Mouse (Mus musculus) layer of hippocampus, postnatal 25 days (tissue): ENCODE measurements around the gene Sept1. TPM values are rescaled to one million over a fixed set of nuclear protein-coding genes. Genes with fewer than 3 reads are reported as not detected.
"Not testable (repeated sequence)": the region's sequence is repeated elsewhere in the genome, so short reads cannot be mapped to it uniquely, and the experiment has no call there.

ENCODE experiments used
- DNase-seq, 2 experiments: peaks; one replicate each; pipeline ENCODE4 v3.0.0; 2022; ENCODE audit warnings: mixed read lengths in 2 of 2, low spot score in 1 of 2; ENCODE audit errors: extremely low spot score in 1 of 2
- total RNA-seq, 2 experiments: library from RNA; stranded (reverse); gene quantifications; 2 replicates each; pipeline ENCODE4 v1.2.3; 2021

Gene Sept1
- total RNA-seq, 2 experiments from 2014 or later = 4.0 to 4.2 TPM

DNA sequence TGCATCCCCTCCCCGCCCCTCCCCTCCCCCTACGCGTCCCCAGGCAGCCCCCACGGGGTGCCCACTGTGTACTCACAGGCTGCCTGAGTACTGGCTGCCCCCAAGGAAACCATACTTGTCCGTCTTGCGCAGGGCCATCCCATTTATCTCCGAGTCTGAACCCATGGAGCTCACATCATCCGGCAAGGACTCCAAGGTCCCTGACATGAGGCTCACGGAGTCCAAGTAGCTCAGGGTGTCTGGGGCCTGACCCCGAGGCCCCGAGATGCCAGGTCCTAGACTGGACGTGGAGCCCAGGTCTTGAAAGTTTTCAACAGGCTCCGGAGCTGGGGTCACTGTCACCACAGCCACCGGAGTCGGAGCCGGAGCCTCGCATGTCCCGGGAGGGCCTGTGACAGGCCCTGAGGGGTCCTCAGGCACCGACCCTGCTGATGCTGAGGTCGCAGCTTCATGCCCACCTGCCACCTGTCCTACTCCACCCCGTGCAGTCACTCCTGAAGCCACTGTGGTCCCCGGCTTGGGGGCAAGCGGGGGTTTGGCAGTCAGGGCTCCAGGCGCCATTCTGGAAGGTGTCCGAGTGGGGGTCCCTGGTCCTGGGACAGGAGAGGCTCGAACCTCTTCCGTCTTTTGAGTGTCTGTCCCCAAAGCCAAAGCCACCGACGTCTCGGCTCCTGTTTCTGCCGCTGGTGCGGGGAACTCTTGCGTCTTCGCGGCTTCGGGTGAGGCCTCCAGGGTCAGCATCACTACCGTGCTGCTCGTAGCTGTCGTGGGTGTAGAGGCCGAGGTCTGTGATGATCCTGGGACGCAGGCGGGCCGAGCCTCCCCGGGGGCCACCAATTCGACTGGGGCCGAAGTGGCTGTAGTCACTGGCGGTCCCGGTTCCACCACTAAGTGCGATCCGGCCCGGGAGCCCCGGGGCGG is 25.3 kb downstream of the Sept1 start:
- no peak for DNase-seq

DNA sequence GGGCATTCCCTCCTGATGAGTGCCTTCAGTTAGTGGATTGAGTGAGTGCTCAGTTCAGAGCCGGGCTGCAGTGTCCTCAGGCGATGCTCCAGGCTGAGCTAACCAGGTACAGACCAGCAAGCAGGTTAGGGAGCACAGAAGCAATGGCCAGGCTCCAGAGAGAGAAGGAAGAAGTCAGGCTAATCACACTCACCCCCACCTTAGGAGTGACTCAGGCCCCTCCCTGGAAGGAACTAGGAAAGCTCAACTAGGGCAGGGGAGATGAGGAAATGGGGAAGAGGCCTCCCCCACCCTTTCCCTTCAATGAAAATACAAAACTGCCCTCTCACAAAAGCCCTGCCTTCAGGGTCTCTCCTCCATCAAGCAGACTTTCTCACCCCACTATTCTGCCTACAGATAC is 26.3 kb downstream of the Sept1 start:
- no peak for DNase-seq

DNA sequence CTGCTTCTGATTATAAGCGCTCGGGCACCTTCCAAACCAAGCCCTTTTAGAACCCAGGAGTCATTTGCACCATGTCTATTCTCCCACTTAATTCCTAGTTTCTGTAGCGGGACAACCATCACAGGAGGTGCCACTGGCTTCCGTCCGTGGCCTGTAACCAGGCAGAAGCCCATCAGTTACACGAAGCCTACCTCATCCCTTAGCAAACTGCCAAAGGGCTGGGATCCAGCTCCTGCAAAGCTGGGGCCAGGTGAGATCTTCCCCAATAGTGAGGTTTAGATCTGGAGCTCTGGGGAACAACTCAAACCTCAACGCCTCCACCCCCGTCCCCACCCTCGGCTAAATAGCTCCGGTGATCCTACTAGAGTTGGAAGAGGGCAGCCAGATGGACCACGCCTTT is 36.4 kb downstream of the Sept1 start:
- DNase-seq = no peak

DNA sequence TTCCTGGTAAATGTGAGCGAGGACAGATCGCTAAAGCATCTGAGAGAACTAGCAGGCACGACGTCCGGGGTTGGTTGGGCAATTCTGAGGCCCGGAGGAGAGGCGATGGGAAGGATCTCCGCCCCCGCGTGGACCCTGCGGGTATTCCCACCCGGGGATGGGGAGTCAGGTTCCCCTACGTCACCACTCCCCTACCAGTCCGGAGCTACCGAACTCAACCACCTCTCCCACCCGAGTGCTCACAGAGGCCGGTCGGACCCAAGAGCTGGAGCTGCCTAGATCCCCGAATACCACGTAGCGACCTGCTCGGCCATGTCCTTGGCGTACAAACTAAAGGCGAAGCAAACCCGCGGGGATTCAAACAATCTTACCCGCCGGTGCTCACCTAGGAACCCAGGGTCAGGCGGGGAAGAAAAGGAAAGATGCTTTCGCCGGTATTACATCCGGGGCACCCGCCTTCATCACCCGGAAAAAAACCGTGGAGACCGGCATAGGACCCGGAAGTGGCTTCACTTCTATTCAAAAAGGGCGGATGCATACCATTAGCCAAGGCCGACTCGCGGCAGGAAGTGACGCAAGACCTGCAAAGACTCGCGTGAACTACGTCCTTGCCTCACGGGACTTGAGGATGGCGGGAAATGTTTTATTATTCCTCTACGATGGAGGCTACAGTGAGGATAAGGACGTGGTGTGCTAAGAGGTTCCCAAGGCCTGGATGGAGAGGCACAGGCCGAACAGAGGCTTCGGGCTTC is 37.2 kb downstream of the Sept1 start, which contains the start of gene Cd2bp2:
TSS of gene Cd2bp2 (minus strand) at position 507 of the 752 bp plus-strand sequence.
- DNase-seq = peak; percentile 82 to 89

DNA sequence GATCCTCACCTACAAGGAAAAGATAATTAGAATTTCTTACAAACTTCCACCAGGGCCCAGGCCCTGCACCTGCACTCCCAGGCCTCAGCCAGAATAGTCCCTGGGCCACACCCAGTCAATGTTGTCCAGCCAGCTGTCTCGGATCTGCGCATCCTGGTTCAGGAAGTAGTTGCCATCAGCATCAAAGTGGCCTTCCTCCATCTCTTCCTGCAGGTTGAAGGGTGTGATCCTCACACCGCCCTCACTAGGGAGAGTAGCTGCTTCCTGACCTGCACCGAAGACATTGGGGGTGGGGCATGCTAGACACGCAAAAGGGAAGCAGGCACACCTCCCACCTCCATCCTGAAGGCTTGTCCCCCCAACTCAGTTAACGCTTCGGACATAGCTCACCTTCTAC is 38.3 kb downstream of the Sept1 start:
- no peak for DNase-seq

DNA sequence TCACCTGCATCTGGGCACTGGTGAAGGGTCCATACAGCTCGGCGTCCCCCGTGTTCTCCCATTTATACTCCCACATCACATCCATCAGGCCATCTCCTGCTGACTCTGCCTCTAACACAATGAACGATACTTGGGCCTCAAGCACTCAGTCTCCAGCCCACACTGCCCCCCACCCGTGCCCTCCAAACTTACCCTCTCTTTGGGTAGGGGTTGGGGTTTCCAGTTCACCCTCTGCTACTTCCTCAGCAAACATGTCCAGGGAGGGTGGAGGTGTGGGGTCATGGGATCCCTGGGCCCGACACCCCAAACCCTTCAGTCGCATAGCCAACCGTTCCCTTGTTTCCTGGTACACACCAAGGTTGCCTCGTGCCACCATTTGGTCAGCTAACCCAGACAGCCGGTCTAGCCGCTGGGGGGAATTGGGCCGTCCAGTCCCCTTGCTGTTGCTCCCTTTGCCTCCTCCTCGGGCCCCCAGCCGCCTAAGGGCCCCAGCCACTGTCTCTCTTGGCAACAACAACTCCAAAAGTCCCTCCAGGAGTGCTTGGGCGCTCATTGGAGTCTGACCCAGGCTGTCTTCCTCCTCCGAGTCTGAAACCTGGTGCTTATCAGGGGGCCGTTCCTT is 38.8 kb downstream of the Sept1 start:
- DNase-seq = no peak

DNA sequence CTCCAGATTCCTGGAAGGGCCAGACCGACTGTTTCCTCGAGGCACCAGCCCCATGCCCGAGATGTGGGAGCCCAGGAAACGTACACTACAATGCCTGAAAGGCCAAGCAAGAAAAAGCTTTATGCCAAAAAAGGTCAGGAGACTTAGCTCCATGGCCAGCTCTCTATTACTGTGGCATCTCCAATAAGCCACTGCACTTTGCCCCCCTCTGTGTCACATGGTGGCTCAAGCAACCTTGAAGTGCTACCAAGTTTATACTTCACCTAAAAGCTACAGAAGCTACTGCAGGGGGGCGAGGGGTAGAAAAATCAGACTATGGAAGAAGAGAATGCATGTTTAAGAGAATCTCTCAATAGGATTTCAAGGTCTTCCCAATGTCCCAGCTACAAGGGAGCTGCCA is 39.9 kb downstream of the Sept1 start:
- no peak for DNase-seq

DNA sequence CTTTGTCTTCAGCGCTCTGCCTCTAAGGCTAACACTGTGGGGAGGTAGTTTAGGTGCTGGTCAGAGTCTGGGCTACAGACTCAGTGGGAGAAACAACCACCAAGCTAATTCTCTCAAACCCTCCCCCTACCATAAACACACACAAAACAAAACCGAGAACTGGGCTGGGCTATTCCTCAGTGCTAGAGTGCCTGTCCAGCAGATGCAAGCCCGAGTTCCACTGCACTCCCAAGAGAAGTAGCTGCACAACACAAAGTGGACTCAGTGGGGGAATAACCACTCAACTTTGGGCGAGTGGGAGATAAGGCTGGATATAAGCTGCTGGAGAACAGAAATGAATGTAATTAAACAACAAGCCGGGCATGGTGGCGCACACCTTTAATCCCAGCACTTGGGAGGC is 42.3 kb downstream of the Sept1 start:
- DNase-seq = no peak

DNA sequence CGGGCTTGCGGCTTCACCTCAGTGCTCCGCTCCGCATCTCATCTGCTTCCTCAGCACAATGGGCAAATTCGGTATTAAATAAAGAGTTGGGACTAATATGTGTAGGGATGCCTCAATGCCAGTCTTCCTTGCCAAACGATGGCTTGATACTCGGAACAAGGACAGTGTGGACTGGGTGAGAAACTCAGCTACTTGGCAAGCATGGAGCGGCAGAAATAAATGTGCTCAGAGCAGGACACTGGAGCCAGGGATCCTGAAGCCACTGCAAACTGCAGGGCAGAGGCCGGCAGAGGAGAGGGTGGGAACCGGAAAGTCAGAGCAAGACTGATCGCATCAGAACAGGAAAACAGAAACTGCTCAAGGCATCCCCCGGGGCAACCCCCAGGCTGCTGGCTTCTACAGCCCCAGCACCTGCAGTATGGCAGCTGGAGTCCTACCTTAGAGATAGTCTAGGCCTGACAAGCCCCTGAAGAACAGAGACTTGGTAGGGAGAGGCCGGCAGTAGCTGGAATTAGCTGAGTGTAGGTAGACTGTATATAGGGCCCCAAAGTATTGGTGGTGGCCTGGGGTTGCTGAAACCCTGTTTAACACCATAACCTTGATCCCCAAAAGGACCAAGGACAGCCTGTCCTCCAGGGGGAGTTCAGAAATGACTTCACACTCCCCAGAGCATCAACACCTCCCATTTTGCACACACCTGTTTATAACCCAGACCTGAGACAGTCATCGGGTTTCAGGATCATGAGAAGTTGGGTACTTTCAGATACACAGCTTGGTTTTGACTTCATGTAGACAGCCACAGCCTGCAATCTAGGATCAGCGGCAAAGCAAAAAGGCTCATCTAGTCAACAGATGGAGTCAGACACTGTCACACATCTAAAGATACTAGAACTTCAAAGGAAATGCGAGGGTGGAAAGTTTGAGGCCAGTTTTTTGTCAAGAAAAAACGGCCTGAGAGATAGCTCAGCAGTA is 44.3 kb downstream of the Sept1 start:
- no peak for DNase-seq

DNA sequence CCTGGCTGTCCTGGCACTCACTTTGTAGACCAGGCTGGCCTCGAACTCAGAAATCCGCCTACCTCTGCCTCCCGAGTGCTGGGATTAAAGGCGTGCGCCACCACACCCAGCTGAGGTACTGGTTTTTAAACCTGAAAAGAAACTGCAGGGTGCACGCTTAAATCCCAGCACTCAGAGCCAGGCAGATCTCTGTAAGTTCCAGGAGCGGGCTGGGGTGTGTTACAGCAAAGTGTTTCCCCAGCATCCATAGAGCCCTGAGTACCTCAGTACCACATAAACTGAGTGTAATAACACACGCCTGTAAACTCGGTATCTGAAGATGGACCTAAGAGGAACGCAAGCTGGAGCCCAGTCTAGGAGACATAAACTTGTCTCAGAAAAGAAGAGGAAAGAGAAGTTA is 45.6 kb downstream of the Sept1 start:
- no peak for DNase-seq

DNA sequence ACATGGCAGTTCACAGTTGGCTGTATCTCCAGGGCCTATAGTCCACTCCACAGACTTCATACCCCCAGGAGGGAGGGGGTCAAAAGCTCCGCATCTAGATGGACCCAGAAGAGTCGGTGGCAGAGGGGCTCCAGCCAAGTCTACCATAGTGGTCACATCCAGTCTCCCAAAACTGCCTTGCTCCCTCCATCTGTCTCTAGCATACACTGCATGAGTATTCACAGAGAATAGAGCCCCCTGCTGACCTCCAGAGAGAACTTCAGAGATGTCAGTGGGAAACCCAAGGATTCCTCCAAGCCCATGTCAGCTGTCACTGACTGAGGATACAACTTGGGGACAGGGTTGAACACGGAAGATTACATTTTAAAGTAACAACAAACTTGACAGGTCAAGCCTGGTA is 47.3 kb downstream of the Sept1 start:
- DNase-seq = no peak

DNA sequence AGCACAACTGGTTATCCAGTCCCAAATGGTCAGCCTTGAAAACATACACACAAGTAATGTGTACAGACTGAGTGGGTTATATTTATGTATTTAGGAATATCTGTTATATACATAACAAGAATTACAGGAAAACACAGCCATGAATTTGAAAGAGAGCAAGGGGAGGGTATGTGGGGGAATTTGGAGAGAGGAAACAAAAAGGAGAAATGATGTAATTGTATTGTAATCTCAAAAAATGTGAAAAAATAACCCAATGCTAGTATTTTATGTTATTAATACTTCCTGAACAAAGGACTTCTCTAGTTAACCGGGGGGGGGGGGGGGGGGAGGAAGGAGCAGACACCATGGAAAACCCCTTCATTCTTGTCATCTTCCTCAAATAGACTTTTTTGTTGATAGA is 48.2 kb downstream of the Sept1 start:
- no peak for DNase-seq

DNA sequence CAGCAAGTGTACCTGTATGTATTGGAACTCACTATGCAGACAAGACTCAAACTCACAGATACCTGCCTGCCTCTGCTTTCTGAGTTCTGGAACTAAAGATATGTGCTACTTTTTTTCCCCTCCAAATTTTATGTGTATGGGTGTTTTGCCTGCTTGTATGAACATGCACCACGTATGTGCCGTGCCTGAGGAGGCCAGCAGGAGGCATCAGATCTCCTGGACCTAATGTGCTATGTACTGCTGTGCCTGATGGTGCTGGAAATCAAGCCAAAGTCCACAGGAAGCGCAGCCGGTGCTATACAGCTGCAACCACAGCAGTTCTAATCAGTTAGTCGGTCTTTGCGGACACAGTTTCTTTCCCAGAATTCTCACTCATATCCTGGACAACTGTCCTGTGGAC is 49.1 kb downstream of the Sept1 start:
- DNase-seq = no peak

DNA sequence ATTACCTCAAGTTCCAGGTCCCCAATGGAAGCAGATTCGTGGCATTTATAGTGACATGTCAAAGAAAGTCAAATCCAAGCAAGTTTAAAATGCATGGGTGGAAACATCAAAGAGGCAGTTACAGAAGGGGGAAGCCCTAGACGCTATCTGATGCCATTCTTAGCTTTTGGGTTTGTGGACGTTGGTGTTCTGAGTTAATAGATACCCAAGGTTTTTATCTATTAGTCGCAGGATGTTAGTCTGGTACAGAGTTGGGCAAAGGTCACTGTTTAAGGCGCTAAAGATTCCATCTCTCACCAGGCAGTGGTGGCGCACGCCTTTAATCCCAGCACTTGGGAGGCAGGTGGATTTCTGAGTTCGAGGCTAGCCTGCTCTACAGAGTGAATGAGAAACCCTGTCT is 49.6 kb downstream of the Sept1 start:
- DNase-seq = no peak

DNA sequence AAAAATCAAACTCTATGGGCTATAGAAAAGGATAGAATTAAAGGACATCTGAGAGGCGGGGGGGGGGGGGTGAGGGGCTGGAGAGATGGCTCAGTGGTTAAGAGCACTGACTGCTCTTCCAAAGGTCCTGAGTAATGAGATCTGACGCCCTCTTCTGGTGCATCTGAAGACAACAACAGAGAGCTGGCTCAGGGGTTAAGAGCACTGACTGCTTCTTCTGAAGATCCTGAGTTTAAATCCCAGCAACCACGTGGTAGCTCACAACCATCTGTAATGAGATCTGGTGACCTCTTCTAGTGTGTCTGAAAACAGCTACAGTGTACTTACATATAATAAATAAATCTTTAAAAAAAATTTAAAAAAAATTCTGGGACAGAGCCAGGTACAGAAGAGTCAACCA is 51.2 kb downstream of the Sept1 start:
- not testable (repeated sequence) for DNase-seq

DNA sequence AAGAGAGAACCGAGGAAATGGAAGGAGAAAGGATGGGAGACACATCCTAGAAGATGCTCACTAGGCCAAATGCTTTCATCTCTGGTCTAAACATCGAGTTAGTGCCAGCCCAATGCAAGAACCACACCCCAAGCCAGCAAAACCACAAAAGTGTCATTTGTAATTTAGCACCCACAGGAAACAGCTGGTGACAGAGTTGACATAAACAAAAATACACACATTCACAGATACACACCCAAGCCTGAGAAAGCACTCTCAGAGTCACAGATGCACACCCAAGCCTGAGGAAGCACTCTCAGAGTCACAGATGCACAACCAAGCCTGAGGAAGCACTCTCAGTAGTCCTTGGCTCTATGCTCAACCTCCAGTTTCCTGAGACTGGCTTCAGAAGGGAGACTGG is 52.1 kb downstream of the Sept1 start:
- DNase-seq = no peak

DNA sequence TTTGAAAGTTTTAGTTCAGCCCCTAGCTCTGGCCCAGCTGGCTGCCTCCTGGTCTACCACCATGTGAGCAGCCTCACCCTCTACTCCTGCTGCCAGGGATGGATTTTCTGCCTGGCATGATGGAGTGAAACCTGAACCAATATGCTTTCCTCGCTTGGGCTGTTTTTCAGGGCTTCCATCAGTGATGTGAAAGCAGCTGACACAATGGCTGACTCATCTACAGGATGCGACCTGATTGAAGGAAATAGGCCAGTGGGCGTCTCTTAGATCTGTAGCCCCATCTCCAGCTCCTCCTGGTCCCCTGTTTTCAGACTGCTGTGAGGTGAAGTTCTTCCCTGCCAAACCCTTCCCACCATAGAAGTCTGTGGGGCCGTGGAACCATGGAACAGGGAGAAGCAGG is 56.0 kb downstream of the Sept1 start:
- no peak for DNase-seq

DNA sequence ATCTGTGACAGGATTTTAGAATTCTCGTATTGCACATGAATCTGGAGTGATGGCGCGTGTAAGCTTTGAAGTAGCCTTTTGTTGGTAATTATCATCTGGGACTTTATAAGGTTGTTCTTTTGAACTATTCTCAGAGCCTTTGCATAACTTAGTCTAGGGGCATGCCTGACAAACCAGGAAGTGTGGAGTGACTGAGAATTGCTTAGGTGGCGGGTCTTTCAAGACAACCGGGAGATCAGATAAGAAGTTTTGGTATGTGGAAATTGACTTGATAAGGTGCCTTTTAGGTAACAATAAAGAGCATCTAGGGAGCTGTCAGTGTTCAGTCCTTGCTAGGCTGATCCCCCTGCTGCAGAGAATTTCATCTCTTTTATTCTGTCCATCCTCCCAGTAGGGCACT is 66.4 kb downstream of the Sept1 start:
- no peak for DNase-seq

DNA sequence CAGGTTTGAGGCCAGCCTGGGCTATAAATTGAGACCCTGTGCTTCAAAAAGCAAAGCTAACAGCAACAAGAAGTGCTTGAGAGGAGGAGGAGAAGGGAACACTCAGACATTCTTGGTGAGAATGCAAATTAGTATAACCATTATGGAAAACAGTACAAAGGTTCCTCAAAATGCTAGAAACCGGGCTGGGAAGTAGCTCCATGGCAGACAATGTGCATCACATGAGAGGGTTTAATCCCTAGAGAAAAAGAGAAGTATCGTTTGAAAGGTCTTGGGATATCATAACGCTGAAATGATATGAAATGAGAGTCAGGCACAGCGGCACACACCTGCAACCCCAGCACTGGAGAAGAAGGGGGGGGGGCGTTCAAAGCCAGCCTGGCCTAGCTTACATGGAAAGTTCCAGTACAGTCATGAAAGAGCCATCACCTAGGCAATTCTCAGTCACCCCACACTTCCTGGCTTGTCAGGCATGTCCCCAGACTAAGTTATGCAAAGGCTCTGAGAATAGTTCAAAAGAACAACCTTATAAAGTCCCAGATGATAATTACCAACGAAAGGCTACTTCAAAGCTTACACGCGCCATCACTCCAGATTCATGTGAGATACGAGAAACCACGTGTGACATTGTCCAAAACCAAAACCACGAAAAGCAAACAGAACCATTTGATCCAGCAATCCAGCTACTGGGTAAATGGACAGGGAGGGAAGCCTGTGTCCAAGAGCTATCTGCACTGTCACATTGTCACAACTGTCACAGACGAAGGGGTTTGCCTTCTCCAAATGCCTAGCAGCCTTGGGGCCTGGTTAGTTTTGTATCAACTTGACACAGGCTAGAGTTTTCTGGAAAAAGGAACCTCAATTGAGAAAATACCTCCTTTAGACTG is 67.1 kb downstream of the Sept1 start:
- DNase-seq = no peak
